Mouse (Mus musculus) spleen, postnatal 36 days (tissue): ENCODE results near the gene Fchsd2.

ENCODE experiments used
- DNase-seq, 2 experiments: peaks; one replicate each; pipeline ENCODE4 v3.0.0; 2022; ENCODE audit warnings: low spot score in 2 of 2, mixed read lengths in 1 of 2

The Fchsd2 gene

GRCm38 (mm10) chr7:101072123-101072740 is 20.4 kb upstream of the Fchsd2 start:
- no peak for DNase-seq

GRCm38 (mm10) chr7:101074170-101074767 is 18.4 kb upstream of the Fchsd2 start:
- no peak for DNase-seq

DNA sequence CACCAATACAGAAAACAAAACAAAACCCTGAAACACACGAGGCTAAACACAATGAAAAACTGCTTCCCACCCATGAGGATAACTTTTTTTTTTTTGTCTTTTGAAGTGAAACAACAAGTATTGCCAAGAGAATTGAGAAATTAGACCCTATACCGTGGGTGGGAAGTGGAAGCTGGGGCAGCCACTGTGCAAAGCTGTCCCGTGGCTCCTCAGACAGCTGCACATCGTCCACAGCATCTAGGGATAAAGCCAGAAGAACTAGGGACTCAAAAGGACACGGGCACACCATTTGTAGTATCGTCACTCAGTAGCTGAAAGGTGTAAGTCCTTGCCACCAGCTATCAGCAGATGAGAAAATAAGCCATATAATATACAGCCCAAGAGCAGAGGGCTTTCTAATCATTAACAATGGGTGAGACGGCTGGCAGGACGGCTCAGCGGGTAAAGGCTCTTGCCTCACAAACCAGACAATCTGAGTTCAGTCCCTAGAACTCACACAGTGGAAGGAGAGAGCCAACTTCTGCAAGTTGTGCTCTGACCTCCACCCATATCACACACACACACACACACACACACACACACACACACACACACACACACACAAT is 9.0 kb upstream of the Fchsd2 start:
- DNase-seq = no peak

GRCm38 (mm10) chr7:101084816-101085456 is 7.7 kb upstream of the Fchsd2 start:
- no peak for DNase-seq

DNA sequence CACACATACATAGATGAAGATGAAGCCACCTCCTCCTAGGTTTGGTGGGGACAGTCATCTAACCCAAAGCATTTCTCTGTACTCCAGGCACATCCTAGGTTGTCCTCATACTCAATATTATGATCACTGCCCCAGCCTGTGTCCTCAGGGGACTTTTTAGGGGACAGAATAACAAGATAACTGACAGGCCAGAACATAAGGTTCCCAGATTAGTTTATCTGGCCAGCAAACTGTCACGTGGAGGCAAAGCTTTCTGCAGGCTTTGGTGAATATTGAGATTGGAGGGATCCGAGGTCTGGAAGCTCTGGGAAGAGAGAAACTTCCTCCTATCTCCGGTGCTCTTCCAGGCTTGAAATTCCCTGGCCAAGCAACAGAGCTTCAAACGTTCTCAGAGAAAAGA is 6.9 kb upstream of the Fchsd2 start:
- no peak for DNase-seq

GRCm38 (mm10) chr7:101088687-101089086 is 4.0 kb upstream of the Fchsd2 start:
- DNase-seq = no peak

DNA sequence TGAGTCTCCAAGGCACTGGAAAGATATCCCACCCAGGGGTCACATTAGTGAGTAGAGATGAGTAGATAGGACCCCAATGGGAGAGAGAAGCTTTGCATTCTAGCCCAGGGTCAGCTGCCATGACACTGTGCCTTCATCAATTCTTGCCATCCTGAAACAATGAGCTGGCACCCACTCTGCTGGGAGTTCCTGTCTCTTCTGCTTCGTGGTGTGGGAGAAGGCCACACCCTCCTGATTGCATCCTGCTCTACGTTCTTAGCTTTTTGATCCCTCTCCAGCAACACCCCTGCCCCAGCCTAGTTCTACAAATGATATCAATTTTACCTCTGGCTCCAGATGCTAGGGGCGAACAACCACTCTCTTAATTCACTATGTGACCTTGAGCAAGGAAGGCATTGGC is 3.4 kb upstream of the Fchsd2 start:
- no peak for DNase-seq

DNA sequence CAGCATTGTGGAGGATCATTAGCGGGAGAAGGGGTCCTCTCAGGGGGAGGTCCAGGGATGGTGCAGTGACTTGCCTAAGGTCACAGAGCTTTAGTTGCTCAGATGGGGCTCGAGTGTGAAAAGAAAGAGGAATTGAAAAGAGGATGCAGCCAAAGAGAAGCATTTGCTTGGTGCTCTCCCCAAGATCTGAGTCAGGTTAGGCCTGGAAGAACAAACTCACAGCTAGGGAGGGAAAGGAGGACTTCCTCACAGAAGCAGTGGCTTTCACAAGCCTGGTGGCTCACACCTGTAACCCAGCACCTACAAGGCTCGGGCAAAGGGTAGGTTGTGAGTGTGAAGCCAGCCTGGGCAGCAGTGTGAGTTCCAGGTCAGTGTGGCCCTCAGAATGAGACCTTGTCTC is 568 bp downstream of the Fchsd2 start:
- DNase-seq = peak; percentile 65 to 74

DNA sequence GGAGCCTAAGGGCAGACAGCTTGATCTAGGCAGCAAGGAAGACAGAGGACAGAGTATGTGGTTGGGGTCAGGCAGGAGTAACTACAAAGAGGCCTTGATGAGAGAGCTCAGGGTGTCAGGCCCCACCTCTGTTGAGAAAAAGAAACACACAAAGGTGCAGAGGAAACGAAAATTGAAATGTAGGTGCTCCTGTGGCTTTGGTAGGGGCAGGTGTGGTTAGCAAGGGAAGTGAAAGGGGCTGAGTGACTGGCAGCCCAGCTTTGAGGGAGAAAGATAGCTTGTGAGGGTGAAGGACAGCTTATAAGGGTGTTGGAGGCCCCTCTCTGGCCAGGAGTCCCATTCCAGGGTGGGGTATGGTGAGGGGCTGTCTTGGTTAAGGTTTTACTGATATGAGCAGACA is 2.1 kb downstream of the Fchsd2 start:
- DNase-seq = peak; percentile 86 to 89

DNA sequence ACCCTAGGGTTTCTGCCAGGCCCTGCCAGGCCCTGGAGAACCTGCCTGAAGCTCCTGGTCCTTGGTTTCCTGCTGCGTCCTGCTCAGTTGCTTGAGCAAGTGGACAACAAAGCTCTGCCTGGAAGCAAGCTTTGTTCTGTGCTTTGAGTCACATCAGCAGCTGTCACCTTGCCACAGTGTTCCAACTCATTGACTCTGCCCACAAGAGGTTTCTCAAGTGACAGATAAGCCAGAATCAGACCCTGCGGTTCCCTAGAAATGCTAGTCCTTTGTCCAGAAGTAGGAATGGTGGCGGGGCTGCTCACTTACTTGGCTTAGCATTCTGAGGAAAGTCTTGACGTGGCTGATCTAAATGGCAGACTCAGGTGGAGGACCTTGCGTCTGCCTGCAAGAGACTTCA is 2.9 kb downstream of the Fchsd2 start:
- peak; percentile 61 to 63 for DNase-seq

- DNase-seq = no peak
Measured at GRCm38 (mm10) chr7:101096576-101096975, 3.9 kb downstream of the Fchsd2 start.

DNA sequence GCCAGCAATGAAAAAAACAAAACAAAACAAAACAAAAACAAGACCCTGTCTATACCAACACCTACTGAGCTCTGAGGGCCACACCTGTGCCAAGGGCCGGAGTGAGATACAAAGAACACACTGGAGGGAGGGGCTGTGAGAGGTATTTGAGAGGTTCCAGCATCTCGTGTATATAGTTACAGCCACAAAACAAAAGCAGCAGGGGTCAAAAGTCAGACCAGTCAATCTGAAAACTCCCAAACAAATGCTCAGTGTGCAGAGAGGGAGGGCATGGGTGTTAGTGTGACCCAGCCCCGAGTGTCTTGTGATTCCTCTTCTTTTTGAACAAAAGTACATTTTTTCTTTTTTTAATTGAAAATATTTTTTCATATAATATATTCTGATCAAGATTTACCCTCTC is 4.4 kb downstream of the Fchsd2 start:
- DNase-seq = no peak

DNA sequence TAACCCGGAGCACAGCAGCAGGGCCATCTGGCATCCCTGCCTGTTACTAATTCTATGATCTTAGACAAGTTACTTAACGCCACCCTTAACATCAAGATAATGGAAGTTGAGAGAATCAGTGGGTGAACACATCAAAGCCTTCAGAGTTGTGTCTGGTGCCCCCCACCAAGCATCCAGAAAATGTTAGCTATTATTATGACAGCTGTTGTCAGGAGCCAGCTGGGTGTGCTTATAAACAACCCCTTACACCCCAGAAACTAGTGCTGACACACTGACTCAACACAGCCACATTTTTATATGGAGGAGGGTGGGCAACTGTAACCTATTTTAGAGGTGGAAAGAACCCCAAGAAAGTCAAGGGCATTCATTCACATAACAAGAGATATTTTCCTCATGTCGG is 7.3 kb downstream of the Fchsd2 start:
- no peak for DNase-seq

GRCm38 (mm10) chr7:101101156-101101691 is 8.6 kb downstream of the Fchsd2 start:
- no peak for DNase-seq

GRCm38 (mm10) chr7:101106666-101107065 is 14.0 kb downstream of the Fchsd2 start:
- DNase-seq = no peak

DNA sequence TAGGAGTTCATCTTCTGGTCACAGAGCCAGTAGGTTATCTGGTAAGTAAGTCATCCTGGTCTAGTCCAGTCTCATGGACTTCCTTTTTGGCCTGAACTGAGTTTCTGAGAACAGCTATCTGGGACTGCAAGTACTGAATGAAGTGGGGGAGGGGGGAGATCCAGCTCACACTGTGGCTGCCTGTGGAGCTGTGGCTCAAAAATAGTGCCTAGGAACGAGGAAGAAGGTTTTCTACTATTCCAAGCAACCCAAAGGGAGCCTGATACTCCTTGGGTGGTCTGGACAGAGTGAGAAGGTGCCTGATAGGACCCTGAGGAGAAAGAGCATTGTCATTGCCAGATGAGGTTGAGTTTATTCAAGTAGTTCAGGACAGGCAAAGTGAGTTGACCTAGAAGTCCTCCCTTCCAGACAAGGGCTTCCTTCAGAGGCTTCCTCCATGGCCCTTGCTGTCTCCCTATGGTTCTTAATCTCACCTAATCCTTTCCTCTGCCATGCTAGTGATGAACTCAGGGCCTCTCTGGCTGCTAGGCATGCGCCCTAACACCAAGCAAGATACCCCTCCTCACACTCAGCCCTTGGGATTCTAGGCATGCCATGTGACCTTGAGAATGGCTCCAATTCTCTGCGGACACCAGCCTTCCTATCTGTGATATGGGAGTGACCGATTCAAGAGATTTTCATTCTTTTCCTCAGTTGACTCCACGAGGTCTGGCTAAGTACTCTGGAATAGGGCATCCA is 14.6 kb downstream of the Fchsd2 start:
- no peak for DNase-seq

DNA sequence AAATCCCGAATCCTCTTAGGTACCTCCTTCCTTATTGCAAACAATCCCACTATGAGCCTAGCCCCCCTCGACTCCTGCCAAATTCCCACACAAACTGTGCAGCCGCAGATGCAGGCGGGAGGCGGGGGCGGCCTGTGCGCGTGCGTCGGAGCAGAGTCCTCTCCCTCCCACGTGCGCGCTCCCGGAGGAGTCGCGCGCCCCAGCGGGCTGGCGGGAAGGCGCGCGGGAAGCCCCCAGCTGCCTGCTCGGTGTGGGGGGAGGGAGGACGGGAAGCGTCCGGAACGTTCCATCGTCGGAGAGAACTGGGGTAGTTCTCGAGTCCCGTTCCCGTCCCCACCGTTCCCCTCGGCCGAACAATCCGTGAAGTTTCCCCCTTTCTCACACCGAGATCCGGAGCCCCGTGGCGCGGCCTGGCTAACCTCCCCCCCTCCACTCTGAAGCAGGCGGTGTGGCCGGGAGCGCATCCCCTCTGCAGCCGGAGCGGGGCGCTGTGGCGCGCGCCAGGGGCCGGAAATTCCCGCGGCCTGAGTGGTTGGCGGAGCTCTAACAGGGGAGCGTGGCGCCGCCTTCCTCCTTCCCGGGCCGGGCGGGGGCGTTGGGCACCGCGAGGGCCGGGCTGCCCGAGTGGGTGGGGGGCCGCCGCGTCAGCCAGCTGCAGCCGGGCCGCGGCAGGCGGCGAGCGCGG is 15.4 kb downstream of the Fchsd2 start:
- peak; percentile 96 to 97 for DNase-seq

- DNase-seq = no peak
Measured at GRCm38 (mm10) chr7:101108653-101109005, 16.0 kb downstream of the Fchsd2 start.

GRCm38 (mm10) chr7:101109006-101109855 is 16.6 kb downstream of the Fchsd2 start:
- peak; percentile 61 to 64 for DNase-seq

- no peak for DNase-seq
Measured at GRCm38 (mm10) chr7:101109856-101110350, 17.2 kb downstream of the Fchsd2 start.
